Mouse (Mus musculus): ENCODE data around the gene Atxn2.
"Not testable (repeated sequence)": the region's sequence is repeated elsewhere in the genome, so short reads cannot be mapped to it uniquely, and the experiment has no call there.

Gene Atxn2

GRCm38 (mm10) chr5:121711174-121711927 lies at the start of gene Atxn2:
TSS of gene Atxn2 (plus strand) at chr5:121711337.
- DNase-seq (ENCODE audit: low spot score): peak; percentile 91

DNA sequence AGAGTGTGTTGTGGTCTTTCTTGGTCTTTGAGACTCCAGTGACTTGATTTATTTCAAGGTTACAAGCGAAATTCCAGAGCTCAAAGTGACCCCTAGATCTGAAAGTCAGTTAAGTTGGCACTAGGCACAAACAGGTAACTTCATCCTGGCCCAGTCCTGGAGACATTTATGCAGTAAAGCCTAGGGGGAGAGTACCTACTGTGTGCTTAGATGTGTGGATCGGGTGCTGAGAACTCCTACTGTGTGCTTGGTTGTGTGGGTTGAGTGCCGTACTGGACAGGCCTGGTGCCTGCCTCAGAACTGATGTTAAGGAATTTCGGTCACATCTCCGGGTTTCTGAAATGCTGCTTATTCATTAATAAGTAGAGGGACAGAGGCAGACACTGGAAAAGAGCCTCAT lies 49.6 kb upstream of the Atxn2 start:
- DNase-seq (ENCODE audit: low spot score): no peak

DNA sequence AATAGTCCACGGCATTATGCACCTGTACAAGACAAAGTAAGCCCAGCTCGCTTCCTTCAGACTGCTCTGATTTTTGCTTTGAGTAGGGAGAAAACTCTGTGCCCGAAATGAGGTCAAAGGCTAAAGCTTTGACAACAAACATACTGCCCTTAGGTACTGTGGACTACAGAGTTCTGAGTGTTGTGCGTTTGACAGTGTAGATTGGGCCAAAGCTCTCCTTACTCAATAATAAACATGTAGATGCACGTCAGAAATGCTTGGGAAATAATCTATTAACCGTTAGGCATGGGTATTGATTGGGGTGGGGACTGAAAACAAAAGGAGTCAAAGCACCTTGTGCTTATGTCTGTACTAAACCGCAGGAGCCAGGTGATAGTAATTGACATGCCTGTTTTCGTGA lies 47.7 kb upstream of the Atxn2 start:
- no peak for DNase-seq (ENCODE audit: low spot score)

DNA sequence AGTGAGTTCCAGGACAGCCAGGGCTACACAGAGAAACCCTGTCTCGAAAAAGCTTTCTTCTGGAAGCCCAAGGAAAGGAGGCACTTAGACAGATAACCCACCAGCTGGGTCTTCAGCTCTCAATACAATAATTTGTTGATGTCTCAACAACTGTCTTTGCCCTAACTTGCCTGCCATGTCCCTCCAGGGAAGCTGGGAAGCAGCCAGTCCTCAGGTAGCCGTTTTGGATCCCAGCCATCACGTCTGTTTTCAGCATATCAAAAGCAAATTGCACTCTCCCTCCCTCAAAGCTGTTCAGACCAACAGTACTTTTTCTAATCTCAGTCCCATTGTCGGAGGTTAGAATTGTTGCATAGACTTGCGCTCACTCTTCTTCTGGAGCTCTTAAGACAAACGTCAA lies 47.1 kb upstream of the Atxn2 start:
- no peak for DNase-seq (ENCODE audit: low spot score)

DNA sequence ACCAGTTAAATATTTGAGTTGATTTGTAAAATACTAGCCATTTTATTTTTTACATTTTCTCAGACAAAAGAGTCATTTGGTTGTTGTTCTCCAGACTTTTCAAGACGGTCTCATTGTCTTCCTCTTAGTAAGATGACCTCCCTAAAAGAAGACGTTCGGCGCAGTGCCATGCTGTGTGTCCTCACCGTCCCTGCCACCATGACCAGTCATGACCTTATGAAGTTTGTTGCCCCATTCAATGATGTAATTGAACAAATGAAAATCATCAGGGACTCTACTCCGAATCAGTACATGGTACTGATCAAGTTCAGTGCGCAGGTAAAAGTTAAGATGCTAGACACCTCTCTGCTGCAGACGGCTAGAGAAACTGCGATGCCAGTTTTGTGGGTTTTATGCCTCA lies 46.2 kb upstream of the Atxn2 start:
- DNase-seq (ENCODE audit: low spot score): no peak

- no peak for DNase-seq (ENCODE audit: low spot score)
These were observed 44.1 kb upstream of the Atxn2 start for GRCm38 (mm10) chr5:121667067-121667466.

DNA sequence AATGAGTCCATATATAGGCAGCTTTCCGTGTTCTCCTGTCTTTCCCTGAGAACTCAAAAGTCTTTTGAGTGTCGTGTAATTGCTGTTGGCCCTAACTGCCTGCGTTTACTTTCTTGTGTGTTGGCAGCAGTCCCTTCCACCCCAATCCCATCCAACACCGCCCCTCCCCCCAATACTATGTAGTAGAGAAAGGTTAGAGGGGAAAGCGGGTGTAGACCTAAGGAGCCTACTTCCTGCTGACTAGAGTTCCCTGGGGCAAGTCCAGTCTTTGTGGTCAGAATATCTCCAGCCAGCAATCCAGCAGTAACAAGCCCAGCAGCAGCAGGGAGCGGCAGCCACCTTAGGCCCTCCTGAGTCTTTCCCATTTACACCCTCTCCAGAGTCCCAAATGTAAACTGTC lies 42.7 kb upstream of the Atxn2 start:
- no peak for DNase-seq (ENCODE audit: low spot score)

DNA sequence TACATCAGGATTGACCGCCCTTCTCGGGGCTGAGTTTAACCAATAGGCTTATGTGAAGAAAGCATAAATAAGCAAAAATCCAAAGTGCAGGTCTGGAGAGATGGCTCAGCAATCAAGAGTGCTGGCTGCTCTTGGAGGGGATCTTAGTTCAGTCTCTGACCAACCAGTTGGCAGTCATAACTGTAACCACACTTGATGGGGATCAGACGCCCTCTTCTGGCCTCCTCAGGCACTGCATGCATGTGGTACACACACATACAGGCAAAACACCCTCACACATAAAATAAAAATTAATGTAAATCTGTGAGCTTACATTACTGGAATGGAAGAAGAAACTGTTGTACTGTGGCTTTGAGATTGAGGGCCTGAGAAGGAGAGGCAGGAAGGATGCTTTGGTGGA lies 40.7 kb upstream of the Atxn2 start:
- DNase-seq (ENCODE audit: low spot score): no peak

DNA sequence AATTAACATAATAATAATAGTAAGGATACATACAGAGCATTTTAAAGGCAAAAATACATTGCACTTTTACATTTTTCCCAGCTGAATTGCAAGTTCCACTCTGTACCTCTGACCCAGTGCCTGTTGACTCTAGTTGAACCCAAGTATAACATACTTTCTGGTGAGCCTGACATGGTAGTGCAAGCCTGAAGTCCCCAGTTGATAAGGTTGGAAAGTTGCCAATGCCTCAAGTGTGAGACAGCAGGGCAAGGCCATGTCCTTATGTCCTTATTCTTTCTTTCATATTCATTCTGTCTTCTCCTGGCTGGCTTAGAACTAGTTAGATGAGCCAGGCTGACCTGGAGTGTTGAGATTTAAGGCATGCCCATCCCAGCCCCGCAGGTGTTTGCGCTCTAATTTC lies 28.9 kb upstream of the Atxn2 start:
- no peak for DNase-seq (ENCODE audit: low spot score)

- DNase-seq (ENCODE audit: low spot score): no peak
These were observed 25.6 kb upstream of the Atxn2 start for GRCm38 (mm10) chr5:121685495-121685894.

GRCm38 (mm10) chr5:121686113-121686898 lies 24.8 kb upstream of the Atxn2 start:
- no peak for DNase-seq (ENCODE audit: low spot score)

DNA sequence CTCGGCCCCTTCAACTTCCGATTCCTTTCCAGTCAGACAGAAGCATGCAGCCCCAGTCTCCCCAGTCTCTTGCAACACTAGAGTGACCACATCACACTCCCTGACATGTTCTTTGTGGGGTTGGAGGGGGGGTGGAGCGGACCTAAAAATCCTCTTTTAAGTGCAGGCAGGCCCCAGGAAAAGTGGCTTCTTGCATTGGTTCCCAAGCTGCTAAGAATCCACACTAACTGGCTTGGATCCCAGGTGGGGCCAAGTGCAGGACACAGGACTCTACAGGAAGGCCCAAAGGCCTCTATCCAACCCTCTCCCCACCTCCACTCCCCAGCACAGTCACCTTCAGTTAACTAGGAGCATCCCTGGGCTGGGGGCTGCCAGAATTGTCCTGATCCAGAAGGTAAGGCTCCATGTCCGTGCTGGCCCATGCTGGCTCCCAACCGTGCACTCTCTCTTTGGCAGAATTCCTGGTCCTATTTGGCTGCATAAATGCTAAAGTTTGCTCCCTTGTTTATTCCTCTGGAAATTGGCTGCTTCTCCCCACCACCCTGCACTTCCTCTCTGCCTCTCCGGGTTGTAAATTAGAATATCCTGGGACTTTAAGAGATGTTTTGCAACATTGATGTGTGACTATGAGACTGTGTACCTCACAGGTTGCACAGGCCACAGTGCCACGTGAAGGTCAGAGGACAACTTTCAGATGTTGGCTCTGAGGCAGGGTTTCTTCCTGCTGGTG lies 20.5 kb upstream of the Atxn2 start:
- DNase-seq (ENCODE audit: low spot score): peak; percentile 31

DNA sequence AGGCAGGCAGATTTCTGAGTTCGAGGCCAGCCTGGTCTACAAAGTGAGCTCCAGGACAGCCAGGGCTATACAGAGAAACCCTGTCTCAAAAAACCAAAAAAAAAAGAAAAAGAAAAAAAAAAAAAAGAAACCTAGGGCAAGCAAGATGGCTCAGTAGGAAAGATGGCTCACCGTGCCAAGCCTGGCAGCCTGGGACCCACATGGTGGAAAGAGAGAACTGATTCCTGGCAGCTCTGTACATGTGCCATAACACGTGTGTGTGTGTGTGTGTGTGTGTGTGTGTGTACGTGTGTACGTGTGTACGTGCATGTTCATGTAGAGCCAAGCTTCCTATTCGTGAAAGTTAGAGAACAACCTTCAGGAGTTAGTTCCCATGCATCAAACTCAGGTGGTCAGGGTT lies 19.7 kb upstream of the Atxn2 start:
- not testable (repeated sequence) for DNase-seq (ENCODE audit: low spot score)

- DNase-seq (ENCODE audit: low spot score): no peak
These were observed 18.2 kb upstream of the Atxn2 start for GRCm38 (mm10) chr5:121692897-121693296.

- DNase-seq (ENCODE audit: low spot score): peak; percentile 73
These were observed 14.4 kb upstream of the Atxn2 start for GRCm38 (mm10) chr5:121696761-121697160.

DNA sequence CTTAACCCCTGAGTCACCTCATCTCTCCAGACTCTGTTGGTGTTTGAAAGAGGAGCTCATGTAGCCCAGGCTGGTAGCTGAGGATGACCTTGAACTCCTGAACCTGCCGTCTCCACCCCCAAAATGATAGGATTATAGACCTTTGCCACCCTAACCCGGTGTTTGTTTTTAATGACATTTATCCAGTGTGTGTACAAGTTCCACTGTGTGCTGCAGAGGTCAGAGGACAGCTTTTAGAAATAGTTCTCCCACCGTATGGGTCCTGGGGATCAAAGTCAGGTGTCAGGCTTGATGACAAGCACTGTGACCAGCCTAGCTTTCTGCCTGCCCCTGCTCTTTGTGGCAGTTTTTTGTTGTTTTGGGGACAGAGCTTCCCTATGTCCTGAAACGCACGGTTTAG lies 11.2 kb upstream of the Atxn2 start:
- DNase-seq (ENCODE audit: low spot score): no peak

GRCm38 (mm10) chr5:121700496-121700895 lies 10.6 kb upstream of the Atxn2 start:
- no peak for DNase-seq (ENCODE audit: low spot score)

DNA sequence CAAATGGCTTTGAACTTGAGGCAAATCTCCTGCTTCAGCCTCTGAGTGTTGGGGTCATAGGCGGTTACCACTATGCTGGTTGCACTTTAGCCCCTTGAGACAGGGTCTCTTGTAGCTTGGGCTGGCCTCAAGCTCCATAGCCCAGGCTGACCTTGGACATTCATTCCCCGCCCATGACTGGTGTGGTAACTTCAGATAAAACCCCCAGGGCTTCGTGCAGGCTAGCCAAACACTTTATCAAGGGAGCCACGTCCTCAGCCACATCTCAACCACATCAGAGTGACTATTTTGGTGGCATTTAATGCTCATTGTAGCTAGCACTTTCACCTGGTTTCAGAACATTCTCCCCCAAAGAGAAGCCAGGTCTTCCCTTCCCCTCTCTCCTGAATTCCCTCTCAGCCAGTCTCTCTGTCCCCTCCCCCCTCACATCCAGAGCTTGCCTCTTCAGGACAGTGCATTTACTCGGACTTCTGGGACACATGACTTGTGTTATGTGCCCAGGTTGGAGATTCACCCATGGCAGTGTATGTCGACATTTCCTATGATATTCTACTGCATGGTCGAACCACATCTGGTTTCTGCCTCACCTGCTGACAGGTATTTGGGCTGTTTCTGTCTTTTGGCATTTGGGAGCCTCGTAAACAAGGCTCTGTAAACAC lies 9.9 kb upstream of the Atxn2 start:
- DNase-seq (ENCODE audit: low spot score): no peak

DNA sequence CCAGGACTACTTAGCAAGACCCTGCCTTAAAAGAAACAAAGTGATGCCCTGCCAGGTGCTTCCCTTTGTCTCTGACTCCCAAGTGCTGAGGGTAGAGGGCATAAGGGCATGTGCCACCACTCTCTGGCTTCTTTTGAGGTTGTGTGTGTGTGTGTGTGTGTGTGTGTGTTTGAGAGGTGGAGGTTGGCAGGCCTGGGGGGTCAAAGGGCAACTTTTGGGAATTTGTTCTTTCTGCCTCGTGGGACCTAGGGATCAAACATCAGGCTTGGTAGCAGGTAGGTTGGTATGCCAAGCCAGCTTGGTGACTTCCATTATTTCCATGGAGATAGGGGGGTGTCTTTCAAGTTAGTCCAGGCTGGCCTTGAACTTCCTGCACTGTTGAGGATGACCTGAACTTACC lies 7.8 kb upstream of the Atxn2 start:
- no peak for DNase-seq (ENCODE audit: low spot score)

GRCm38 (mm10) chr5:121704512-121705248 lies 6.5 kb upstream of the Atxn2 start:
- no peak for DNase-seq (ENCODE audit: low spot score)

- DNase-seq (ENCODE audit: low spot score): no peak
These were observed 735 bp upstream of the Atxn2 start for GRCm38 (mm10) chr5:121710402-121710801.

GRCm38 (mm10) chr5:121710851-121711173 lies 325 bp upstream of the Atxn2 start:
- DNase-seq (ENCODE audit: low spot score): no peak

Measured in testis, postnatal 14 days (tissue).